Mouse (Mus musculus): ENCODE data around the gene Zcrb1.
A peak's percentile ranks its signal among the peaks of the same experiment; 100 is the strongest.
"Not testable (repeated sequence)": the region's sequence is repeated elsewhere in the genome, so short reads cannot be mapped to it uniquely, and the experiment has no call there.

Gene Zcrb1

DNA sequence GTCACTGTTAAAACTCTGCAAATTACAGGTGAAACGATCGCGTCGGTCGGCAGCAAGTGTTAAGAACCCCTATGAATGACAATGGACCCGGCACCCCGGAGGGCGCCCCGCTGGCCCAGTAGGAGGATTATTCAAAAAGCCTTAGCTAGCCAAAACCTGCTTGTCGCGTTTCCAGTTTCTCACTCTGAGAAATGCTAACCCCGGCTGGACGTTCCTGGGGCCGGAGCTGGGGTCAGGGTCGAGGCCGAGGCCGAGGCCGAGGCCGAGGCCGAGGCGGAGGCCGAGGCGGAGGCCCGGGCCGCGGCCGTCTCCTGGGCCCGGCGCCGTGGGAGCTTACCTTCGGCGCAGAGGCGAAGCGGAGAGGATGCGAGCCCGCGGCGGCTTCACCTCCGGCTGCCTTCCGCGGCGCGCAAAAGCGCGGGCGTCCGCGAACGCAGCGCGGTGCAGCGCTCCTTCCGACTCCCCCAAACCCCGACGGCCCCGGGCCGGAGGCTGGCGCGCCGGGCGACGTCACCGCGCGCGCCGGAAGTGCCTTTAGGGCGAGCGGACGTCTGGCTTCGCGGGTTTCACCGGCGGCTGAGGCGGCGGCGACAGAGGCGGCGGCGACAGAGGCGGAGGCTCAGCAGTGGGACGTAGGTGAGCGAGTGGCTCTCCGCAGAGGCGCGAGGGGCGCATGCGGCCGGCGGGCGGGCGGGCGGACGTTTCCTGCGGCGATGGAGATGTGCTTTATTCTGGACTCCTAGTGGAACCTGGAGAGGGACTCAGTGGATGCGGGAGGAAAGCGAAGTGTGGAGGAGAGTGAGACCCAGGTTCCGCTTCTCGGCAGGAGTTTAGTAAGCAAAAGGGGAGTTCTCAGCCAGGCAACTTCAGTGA lies at the start of gene Zcrb1, which contains the start of gene Pphln1:
TSS of gene Zcrb1 (minus strand) at position 509 of the 873 bp plus-strand sequence.
TSS of gene Pphln1 (plus strand) at position 525 of the 873 bp plus-strand sequence.
- peak; percentile 54 to 72 for DNase-seq (ENCODE audit: low spot score in 2 of 2)

DNA sequence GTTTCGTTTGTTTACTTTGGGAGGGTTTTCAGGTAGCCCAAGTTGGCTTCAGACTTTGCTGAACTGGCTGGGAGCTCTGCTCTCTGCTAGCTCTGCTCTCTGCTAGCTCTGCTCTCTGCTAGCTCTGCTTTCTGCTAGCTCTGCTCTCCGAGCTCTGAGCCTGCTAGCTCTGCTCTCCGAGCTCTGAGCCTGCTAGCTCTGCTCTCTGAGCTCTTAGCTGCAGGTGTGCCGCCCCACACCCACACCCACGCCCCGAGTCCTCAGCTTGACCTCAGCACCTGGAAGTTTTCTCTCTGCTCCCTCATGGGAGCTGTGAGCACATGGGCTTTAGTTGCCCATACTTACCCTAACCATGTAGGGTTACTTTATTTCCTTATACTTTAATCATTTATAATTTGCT lies 45.5 kb upstream of the Zcrb1 start:
- DNase-seq (ENCODE audit: low spot score in 2 of 2), result no peak

DNA sequence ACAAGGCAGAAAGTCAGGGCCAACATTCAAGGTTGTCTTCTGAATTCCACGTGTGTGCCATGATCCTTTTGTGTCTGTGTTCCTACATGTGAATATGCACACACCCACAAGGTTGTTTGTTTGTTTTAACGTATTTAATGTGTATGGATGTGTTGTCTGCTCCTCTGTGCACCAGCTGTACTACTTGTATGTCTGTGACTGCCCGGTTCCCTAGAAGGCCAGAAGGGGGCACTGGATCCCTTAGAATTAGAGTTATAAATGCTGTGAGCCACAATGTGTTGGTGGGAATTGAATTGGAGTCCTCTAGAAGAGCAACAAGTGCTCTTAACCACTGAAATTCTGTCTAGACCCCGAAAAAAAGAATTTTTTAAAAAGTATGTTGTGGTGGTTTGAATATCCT lies 44.1 kb upstream of the Zcrb1 start:
- no peak for DNase-seq (ENCODE audit: low spot score in 2 of 2)

DNA sequence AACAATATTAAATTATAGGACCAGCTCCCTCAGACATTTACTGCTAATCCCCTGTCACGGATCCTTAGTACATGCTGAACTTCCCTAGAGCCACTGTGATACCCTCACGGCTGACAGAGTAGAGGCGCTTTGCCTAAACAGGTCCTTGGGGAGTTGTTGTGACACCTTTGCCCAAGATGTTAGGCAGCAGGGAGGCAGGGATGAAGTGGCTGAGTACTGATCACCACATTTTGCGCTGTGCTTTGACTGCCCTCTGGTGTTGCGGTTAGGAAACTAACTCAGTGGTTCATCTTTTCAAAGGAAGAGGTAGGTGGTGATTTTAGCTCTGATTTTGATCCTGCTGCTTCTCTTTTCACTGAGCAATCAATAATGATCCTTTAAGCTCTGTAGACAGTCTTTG lies 40.5 kb upstream of the Zcrb1 start:
- peak; percentile 12 to 62 for DNase-seq (ENCODE audit: low spot score in 2 of 2)

DNA sequence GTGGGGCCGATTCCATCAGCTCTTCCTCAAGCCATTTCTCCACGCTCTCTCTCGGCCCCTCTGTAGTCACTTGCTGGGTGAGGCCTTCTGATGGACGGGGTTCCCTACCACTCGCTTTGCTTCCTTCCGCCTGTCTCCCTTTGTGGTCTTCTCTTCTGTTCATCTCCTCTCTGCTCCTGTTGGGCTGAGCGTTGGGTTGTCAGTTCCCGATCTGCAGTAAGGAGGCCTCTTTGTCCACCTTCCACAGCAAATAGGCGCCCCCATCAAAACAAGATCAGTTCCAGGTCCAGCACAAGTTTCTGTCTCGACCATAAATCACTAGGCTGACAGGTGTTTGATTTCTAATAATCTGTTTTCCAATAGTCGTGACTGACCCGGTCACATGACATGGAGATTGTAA lies 37.9 kb upstream of the Zcrb1 start:
- DNase-seq (ENCODE audit: low spot score in 2 of 2), result no peak

DNA sequence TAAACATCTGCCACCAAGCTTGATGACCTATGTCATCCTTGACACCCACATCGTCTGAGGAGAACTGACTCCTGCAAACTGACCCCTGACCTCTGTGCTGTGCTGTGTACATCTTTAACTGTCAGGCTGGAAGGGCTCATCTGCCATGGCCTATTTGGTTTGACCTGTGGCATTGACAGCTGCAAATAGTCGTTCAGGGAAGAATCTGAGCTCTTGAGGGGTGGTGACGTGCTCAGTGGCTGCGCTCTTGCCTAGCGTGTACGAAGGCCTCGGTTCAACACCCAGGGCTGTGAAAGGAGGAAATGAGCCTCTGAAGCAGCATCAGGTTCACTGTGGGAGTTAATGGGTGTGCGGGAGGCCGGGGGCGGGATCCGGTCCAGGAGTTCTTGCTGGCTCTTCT lies 35.7 kb upstream of the Zcrb1 start:
- no peak for DNase-seq (ENCODE audit: low spot score in 2 of 2)

DNA sequence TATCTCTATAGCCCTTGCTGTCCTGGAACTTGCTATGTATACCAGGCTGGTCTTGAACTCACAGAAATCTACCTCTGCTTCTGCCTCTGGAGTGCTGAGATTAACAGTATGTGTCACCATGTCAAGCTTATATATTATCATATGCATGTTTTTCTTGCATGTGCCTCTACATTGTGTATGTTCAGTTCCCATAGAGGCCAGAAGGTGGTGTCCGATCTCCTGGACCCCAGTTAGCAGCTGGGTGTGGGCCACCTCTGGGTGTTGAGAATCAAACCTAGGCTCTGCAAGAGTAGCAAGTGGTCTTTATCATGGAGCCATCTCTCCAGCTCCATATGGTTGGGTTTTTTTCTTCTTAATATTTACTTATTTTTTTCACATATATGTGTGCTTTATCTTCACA lies 24.4 kb upstream of the Zcrb1 start:
- DNase-seq (ENCODE audit: low spot score in 2 of 2), result no peak

DNA sequence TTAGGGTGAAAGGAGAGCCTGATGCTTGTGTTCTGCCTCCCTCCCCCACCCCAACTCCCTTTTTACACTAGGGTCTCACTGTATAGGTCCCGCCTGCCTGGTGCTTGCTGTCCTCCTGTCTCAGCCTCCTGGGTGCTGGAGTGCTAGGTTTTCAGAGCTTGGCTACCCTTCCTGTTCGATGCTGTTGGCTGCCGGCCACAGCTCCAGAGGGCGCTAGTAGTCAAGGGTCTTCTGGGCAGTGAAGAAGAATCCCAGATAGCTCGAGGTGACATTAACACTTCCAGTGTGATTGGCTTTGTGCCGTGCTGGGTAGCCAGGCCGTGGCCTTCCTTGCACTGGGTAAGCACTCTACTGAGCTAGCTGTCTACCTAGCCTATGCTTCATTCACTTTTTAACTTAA lies 22.5 kb upstream of the Zcrb1 start:
- DNase-seq (ENCODE audit: low spot score in 2 of 2), result no peak

DNA sequence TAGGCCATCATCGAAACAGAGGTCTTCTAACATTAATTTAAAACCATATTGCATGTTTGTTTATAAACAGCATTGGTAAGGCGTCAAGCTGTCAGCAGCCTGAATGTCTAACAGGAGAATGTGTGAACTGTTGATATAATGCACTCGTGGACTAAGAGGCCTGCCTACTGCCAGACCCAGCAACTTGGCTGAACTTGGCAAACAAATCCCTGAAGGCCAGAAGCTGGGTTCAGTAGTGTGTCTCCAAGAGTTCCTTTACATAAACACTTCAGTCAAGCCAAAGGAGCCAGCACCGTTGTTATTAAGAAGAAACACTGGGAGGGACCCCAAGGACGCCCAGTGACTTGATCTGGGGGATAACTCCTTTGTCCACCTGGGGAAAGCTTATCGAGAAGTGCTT lies 18.2 kb upstream of the Zcrb1 start:
- DNase-seq (ENCODE audit: low spot score in 2 of 2), result no peak

DNA sequence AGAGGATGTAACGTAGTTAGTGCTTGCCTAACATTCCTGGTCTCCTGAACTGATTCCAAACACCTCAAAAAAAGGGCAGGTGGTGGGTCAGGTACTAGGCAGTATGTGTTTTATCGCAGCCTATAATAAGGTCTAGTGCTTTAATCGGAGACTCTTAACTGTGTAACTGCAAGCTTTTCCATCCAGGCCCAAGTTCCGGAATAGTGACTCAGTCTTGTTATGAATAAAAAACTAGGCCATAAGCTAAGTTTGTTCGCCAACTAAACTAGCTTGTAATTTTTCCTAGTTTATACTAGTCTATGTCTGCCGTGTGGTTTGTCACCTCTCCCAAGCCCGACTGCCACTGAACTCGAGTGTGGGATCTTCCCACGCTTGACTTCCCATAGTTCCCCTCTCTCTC lies 16.3 kb upstream of the Zcrb1 start:
- DNase-seq (ENCODE audit: low spot score in 2 of 2), result no peak

DNA sequence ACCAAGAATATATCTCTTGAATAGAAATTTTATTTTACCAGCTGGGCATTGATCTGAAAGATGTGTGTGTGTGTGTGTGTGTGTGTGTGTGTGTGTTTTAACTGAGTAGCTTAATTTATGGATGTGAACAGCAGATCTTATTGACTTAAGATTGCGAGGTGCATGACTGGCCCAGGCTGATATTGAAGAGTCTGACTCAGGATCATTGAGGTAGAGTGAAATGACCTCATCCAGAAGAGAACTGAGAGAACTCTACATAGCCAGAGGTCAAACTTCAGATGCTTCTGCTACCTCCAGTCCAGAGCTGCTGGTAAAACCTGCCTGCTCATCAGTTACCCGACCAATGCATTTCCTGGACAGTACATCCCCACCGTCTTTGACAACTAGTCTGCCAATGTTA lies 14.3 kb upstream of the Zcrb1 start:
- no peak for DNase-seq (ENCODE audit: low spot score in 2 of 2)

DNA sequence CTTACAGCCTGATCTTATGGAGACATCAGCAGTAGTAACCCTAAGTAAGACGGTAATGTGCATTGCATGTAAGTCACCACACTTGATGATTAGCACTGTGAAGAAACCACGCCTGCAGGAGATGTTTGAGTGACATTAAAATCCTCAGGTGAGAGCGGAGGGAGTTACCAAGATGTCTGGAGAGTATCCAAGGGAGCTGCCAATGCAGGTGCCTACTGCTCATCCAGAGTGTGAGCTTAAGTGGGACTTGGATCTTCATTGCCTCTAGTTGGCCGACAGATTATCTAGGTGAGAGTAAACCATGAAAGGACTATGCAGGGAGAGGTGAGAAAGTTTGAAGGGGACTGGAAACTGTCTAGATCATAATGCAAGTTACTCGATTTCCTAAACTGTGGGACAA lies 8.4 kb upstream of the Zcrb1 start:
- no peak for DNase-seq (ENCODE audit: low spot score in 2 of 2)

DNA sequence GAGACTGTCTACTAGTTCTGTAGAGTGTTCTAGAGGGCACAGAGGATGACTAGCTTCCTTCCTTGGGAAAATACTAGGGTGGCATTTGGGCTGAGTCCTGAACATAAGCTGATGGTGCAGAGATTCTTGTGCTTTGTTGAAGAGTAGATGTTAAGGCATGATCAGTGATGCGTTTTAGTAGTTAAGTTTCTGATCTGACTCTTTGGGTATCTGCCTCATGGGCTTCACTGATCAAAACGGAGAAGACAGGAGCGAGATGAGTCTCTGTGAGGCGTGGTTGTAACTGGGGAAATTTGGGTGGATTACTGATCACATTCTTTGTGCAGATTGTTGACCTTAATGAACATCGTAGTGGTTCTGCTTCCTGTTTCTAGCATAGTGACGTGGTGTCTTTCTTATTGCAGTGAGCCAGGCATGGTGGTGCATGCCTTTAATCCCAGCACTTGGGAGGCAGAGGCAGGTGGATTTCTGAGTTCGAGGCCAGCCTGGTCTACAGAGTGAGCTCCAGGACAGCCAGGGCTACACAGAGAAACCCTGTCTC lies 7.4 kb upstream of the Zcrb1 start:
- no peak for DNase-seq (ENCODE audit: low spot score in 2 of 2)

DNA sequence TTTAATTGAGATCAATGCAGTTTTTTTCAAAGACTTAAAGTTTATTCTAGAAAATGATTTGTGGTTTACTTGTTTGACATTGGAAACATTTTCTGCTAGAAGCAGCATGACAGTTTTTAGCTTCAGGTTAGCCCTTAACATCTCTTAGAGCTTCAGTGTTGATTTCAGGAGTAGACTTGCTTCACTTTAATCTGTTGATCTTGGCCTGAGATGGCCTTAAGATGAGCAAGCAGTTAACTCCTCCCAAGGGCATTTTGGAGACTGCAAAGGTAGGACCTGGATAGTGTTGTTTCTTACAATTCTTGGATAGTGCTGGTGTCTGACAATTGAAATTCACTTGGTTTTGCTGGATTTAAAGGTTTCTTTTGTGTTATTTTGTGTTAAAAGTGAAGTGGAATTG lies 6.7 kb upstream of the Zcrb1 start:
- DNase-seq (ENCODE audit: low spot score in 2 of 2), result no peak

DNA sequence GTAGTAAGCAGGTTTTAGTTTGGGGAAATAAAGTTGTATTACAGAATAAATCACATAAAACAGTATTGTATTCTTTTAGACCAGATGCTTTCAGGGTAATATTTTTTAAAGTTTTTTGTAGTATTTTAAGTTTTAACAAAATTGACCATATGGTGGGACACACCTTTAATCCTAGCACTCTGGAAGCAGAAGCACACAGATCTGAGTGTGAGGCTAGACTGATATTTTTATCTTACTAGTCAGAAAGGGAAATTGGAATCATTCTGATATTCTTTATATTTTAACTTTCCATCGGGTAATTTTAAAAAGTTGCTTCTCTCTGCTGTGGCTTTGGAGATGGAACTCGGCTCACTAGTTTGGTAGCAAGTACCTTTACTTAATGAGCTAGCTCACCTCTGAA lies 4.6 kb upstream of the Zcrb1 start:
- no peak for DNase-seq (ENCODE audit: low spot score in 2 of 2)

DNA sequence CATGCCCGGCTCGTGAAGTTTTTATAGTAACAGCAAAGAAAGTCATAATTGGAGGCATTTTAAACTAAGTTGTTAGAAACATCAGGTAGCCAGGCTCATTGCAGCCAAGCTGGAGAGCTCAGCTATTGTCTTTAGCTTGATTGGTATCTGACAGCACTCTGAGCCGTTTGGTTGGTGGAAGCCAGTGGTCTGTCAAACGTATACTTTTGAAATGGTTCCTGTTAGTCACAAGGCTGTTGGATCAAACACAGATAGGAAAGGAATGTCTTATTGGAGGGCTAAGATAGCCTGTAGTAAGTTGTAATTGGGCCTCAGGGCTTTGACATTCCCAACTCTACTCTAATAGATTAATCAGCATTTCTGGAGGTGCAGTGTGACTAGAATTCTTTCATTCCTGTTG lies 3.3 kb upstream of the Zcrb1 start:
- no peak for DNase-seq (ENCODE audit: low spot score in 2 of 2)

DNA sequence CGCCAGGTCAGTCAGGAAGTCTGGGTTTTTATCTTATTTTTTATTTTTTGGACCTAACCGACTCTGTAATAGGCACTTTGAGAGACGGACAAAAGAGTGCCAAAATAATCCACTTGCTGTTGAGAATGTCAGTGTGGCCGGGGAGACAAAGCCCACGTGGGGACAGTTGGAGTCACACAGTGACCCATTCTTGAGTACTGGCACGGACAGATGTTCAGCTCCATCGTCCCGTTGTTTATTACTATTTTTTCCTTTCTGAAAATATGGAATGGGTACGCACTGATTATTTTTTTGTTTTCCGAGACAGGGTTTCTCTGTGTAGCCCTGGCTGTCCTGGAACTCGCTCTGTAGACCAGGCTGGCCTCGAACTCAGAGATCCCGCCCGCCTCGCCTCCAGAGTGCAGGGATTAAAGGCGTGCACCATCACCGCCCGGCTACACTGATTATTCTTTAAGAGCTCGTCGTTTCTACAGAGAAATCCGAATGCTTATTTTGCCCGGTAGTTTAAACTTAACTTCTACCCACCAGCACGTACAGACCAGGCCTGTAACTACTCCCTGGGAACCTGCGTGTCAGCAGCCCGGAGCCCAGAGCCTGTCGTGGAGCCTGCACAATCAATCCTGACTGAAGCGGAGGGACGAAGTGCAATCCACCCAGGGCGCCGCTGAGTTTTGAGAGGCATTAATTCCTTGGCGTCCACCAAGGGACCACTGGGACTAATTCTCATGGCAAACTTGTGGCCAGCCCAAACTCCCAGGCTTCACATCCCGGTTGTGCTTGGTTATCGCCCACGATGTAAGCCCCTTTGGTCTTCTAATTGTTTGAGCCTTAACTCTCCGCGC lies 786 bp upstream of the Zcrb1 start:
- DNase-seq (ENCODE audit: low spot score in 2 of 2), result no peak

DNA sequence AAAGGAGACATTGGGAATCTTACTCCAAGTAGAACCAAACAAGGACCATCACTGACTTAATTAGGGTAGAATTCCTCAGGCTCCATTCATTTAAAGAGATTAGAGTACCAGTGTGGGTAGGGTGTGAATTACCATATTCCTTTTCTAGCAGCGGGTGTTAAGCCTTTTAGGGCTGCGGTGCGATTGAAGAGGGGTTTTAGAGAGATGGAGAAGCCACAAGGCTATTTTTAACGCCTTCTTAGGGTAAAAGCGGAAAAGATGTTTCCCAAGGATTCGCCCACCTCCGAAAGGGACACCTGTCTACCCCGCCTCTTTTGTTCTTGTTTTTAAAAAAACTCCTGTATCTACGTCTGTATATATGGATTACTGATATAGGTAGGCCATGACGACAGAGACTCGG lies 865 bp downstream of the Zcrb1 start:
- DNase-seq (ENCODE audit: low spot score in 2 of 2), result no peak

DNA sequence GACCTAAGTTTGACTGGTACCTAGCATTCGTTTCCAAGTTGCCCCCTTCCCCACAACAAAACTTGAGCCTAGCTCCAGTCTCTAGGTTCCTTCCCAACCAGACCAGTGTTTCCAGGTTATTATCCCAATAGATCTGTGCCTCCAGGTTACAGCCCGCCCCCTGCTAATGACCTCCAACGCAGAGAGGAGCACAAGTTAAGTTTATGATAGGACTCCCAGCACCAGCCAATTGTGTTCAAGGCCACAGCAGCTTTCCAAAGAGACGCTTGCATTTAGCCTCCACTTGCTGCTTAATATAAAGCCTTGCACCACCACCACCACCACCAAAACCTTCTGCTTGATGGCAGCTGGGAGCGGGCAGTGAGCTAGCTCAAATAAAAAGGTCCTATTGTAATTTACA lies 16.8 kb downstream of the Zcrb1 start:
- DNase-seq (ENCODE audit: low spot score in 2 of 2), result no peak

DNA sequence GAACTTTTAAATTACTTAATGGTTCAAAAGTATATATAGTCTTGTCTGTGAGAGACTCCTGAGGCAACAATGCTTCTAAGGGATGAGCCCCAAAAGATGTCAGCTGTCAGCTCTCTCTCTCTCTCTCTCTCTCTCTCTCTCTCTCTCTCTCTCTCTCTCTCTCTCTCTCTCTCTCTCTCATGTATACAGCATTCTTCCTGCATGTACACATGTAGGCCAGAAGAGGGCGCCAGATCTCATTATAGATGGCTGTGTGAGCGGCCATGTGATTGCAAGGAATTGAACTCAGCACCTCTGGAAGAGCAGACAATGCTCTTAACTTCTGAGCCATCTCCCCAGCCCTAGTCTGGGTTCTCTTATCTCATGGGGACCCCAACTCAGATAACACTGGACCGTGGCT lies 19.0 kb downstream of the Zcrb1 start:
- DNase-seq (ENCODE audit: low spot score in 2 of 2), result no peak

DNA sequence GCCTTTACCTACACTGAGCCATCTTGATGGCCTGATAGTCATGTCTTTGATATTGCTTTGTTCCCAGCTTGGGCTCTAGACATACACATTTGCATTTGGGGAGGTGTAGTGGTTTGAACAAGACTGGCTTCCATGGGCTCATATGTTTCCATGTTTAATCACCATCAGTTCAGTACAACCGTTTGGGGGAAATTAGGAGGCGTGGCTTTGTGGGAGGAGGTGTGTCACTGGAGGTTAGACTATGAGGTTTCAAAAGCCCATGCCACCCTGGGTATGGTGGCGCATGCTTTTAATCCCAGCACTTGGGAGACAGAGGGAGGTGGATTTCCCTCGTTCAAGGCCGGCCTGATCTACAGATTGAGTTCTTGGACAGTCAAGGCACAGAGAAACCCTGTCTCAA lies 22.4 kb downstream of the Zcrb1 start:
- DNase-seq (ENCODE audit: low spot score in 2 of 2), result no peak

DNA sequence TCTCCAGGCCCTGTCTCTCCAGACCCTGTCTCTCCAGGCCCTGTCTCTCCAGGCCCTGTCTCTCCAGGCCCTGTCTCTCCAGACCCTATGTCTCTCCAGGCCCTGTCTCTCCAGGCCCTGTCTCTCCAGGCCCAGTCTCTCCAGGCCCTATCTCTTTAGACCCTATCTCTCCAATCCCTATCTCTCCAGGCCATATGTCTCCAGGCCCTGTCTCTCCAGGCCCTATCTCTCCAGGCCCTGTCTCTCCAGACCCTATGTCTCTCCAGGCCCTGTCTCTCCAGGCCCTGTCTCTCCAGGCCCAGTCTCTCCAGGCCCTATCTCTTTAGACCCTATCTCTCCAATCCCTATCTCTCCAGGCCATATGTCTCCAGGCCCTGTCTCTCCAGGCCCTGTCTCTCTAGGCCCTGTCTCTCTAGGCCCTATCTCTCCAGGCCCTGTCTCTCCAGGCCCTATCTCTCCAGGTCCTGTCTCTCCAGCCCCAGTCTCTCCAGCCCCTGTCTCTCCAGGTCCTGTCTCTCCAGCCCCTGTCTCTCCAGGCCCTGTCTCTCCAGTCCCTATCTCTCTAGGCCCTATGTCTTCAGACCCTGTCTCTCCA lies 25.5 kb downstream of the Zcrb1 start:
- DNase-seq (ENCODE audit: low spot score in 2 of 2), result not testable (repeated sequence)
